Mouse (Mus musculus) 416B (cell line): Measurements from ENCODE around the gene Cebpe.
A peak's percentile ranks its signal among the peaks of the same experiment; 100 is the strongest.

Source experiments
- DNase-seq: peaks from one replicate; pipeline ENCODE4 v3.0.0; 2011; ENCODE audit warnings: low read depth

Cebpe gene

DNA sequence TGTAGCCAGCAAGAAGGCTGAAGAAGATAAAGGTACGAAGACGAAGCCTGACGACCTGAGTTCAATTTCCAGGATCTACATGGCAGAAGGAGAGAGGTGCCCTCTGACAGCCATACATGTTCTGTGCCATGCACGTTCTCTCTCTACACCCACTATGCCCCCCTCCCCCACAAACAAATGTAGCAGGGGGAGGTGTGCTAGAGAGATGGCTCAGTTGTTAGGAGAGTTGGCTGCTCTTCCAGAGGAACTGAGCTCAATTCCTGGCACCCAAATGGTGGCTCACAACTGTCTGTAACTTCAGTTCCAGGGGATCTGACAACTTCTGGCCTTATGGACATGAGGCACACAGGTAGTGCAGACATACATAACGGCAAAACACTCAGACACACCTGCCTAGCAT, 35.7 kb downstream of the Cebpe start:
- DNase-seq, result no peak

- no peak for DNase-seq
Measured at GRCm38 (mm10) chr14:54674317-54674716, 37.7 kb downstream of the Cebpe start.

DNA sequence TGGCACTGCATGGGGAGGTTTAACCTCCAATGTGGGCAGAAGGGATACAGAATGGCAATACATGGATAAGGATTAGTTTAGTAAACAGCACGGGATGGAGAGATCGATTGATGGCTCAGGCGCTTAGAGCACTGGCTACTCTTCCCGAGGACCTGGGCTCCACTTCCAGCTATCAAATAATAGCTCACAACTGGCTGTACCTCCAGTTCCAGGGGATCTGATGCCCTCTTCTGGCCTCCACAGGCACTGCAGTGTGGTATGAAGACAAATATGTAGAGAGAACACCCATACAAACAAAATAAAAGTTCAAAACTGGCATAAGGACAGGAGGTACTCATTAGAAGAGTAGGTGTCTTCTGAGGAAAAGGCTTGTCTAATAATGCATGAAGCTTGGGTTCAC, 42.6 kb downstream of the Cebpe start:
- DNase-seq, result peak; percentile 58

- DNase-seq, result no peak
Measured at GRCm38 (mm10) chr14:54664477-54665222, 47.3 kb downstream of the Cebpe start.
